Mouse (Mus musculus) stomach, postnatal 0 days (tissue): ENCODE data around the gene Cecr2.

ENCODE experiments used
- CTCF ChIP-seq: IDR thresholded peaks from 2 replicates; pipeline ENCODE4 v1.5.1; 2016; ENCODE audit warnings: antibody characterized with exemption, low read depth, mild to moderate bottlenecking, moderate library complexity
- EP300 ChIP-seq: optimal IDR thresholded peaks from 2 replicates; pipeline ENCODE3; 2016; ENCODE audit warnings: antibody characterized with exemption

GRCm38 (mm10) chr6:120784351-120784750 is 118.2 kb downstream of the Cecr2 start:
- TF ChIP-seq EP300 (no peak), CTCF (no peak)
